Mouse (Mus musculus) embryonic facial prominence, embryonic 14.5 days (tissue): ENCODE data around the gene 9130019O22Rik. TPM values are rescaled to one million over a fixed set of nuclear protein-coding genes. Genes with fewer than 3 reads are reported as not detected.
"Not testable (repeated sequence)": the region's sequence is repeated elsewhere in the genome, so short reads cannot be mapped to it uniquely, and the experiment has no call there.

Source experiments
- ATAC-seq: fragments of 200-750 bp; cut with Nextera tagmentation; 2 replicates; pipeline ENCODE4 v1.8.0; 2017; ENCODE audit warnings: low read depth, moderate number of reproducible peaks, moderate TSS enrichment
- DNase-seq: peaks from one replicate; pipeline ENCODE4 v3.0.0-alpha.2; 2015; ENCODE audit warnings: low spot score
- H3K27ac ChIP-seq: fragments of 300-500 bp; sonication (generic); replicated peaks from 2 replicates; pipeline ENCODE4 v1.5.1; 2014; ENCODE audit warnings: low read depth, mild to moderate bottlenecking, low read length, moderate library complexity
- H3K27me3 ChIP-seq: fragments of 300-500 bp; sonication (generic); replicated peaks from 2 replicates; pipeline ENCODE4 v1.6.1; 2014; ENCODE audit warnings: low read length; ENCODE audit not compliant: control insufficient read depth, insufficient read depth
- H3K36me3 ChIP-seq: fragments of 300-500 bp; sonication (generic); 2 replicates; pipeline ENCODE4 v1.6.1; 2014; ENCODE audit warnings: low read length, mixed read lengths; ENCODE audit not compliant: control insufficient read depth, insufficient read depth
- H3K4me1 ChIP-seq: fragments of 300-500 bp; sonication (generic); 2 replicates; pipeline ENCODE4 v1.6.1; 2014; ENCODE audit warnings: antibody characterized with exemption, low read length; ENCODE audit not compliant: control insufficient read depth, insufficient read depth
- H3K4me2 ChIP-seq: fragments of 300-500 bp; sonication (generic); 2 replicates; pipeline ENCODE4 v1.6.1; 2014; ENCODE audit warnings: low read depth, mild to moderate bottlenecking, low read length, moderate library complexity, mixed read lengths
- H3K4me3 ChIP-seq: fragments of 300-500 bp; sonication (generic); 2 replicates; pipeline ENCODE4 v1.5.1; 2014; ENCODE audit warnings: low read depth, mild to moderate bottlenecking, low read length
- H3K9ac ChIP-seq: fragments of 300-500 bp; sonication (generic); 2 replicates; pipeline ENCODE4 v1.6.1; 2014; ENCODE audit warnings: low read depth, mild to moderate bottlenecking, low read length, moderate library complexity, mixed read lengths
- H3K9me3 ChIP-seq: fragments of 300-500 bp; sonication (generic); 2 replicates; pipeline ENCODE4 v1.6.1; 2016; ENCODE audit warnings: low read length; ENCODE audit not compliant: control insufficient read depth
- WGBS: fragments of 180-500 bp; shearing (Covaris S2); extraction: QIAGEN DNeasy Blood & Tissue Kit; methylation state at CpG from one replicate; pipeline ENCODE4 v1.1.7; 2014; 5-methylcytosine and 5-hydroxymethylcytosine counted together
- polyA plus RNA-seq: library from polyadenylated mRNA; unstranded; fragments of >200 nt; fragmentation: Nextera tagmentation; extraction: Ambion mirVana; gene quantifications from 2 replicates; pipeline ENCODE4 v1.2.1, GENCODE M21; 2014

Gene 9130019O22Rik
- polyA plus RNA-seq, 1 experiment from 2014 or later, result 5.9 TPM

GRCm38 (mm10) chr7:127364166-127364565, 22.8 kb downstream of the 9130019O22Rik start:
- ATAC-seq (no peak), DNase-seq (no peak)
- no peaks in the 10 kb centered on the region for H3K9me3 ChIP-seq
- no peak overlapping the region for H3K9ac ChIP-seq
- no peak overlapping the region for H3K27ac ChIP-seq
- H3K4me1 ChIP-seq, result peaks cover 5% of the 10 kb centered on the region; the same call in 1 of the 2 replicates
- H3K4me2 ChIP-seq, result peak overlapping the region; percentile 77
- WGBS, result 45% methylated on average over 4 of the region's 4 CpGs
- peaks cover 12% of the 10 kb centered on the region; the same call in 1 of the 2 replicates for H3K27me3 ChIP-seq
- H3K36me3 ChIP-seq, result no peaks in the 10 kb centered on the region
- H3K4me3 ChIP-seq, result peak overlapping the region; percentile 37

GRCm38 (mm10) chr7:127363475-127363921, 23.5 kb downstream of the 9130019O22Rik start:
- peaks cover 12% of the 10 kb centered on the region; the same call in 1 of the 2 replicates for H3K27me3 ChIP-seq
- ATAC-seq (no peak), DNase-seq (peak; percentile 27)
- no peaks in the 10 kb centered on the region for H3K36me3 ChIP-seq
- H3K9me3 ChIP-seq, result no peaks in the 10 kb centered on the region
- H3K4me2 ChIP-seq, result peak overlapping the region; percentile 77
- H3K27ac ChIP-seq, result no peak overlapping the region
- peaks cover 5% of the 10 kb centered on the region; the same call in 1 of the 2 replicates for H3K4me1 ChIP-seq
- 2% methylated on average over 24 of the region's 24 CpGs for WGBS
- peak overlapping the region; percentile 37 for H3K4me3 ChIP-seq
- peak overlapping the region; percentile 66 for H3K9ac ChIP-seq

- peak overlapping the region; percentile 35 for H3K4me2 ChIP-seq
- not testable (repeated sequence) for H3K27ac ChIP-seq, H3K9ac ChIP-seq, H3K4me1 ChIP-seq, ATAC-seq, H3K36me3 ChIP-seq, H3K9me3 ChIP-seq
- 21% methylated on average over 13 of the region's 13 CpGs for WGBS
- H3K4me3 ChIP-seq, result peak overlapping the region; percentile 21
- peaks cover 12% of the 10 kb centered on the region; the same call in 1 of the 2 replicates for H3K27me3 ChIP-seq
- peak; percentile 73 for DNase-seq
These were observed 24.5 kb downstream of the 9130019O22Rik start for GRCm38 (mm10) chr7:127362418-127362817.

- DNase-seq (no peak), ATAC-seq (no peak)
- Histone ChIP-seq H3K9ac (no peak overlapping the region), H3K9me3 (no peaks in the 10 kb centered on the region), H3K4me2 (no peak overlapping the region), H3K4me1 (peaks cover 5% of the 10 kb centered on the region; the same call in 1 of the 2 replicates), H3K27me3 (peaks cover 12% of the 10 kb centered on the region; the same call in 1 of the 2 replicates), H3K4me3 (no peak overlapping the region), H3K27ac (no peak overlapping the region), H3K36me3 (no peaks in the 10 kb centered on the region)
- WGBS, result 46% methylated on average over 7 of the region's 13 CpGs
These were observed 25.5 kb downstream of the 9130019O22Rik start for GRCm38 (mm10) chr7:127361449-127361848.

- Histone ChIP-seq H3K4me3 (no peak overlapping the region), H3K36me3 (no peaks in the 10 kb centered on the region), H3K4me1 (peaks cover 5% of the 10 kb centered on the region; the same call in 1 of the 2 replicates), H3K4me2 (no peak overlapping the region), H3K9me3 (no peaks in the 10 kb centered on the region), H3K27ac (no peak overlapping the region), H3K27me3 (peaks cover 12% of the 10 kb centered on the region; the same call in 1 of the 2 replicates), H3K9ac (no peak overlapping the region)
- ATAC-seq, result no peak
- DNase-seq, result no peak
- 83% methylated on average over 4 of the region's 4 CpGs for WGBS
These were observed 26.7 kb downstream of the 9130019O22Rik start for GRCm38 (mm10) chr7:127360265-127360664.

GRCm38 (mm10) chr7:127358472-127358871, 28.5 kb downstream of the 9130019O22Rik start:
- H3K36me3 ChIP-seq, result no peaks in the 10 kb centered on the region
- no peak overlapping the region for H3K27ac ChIP-seq
- 66% methylated on average over 4 of the region's 4 CpGs for WGBS
- no peak overlapping the region for H3K9ac ChIP-seq
- H3K4me1 ChIP-seq, result peaks cover 3% of the 10 kb centered on the region; the same call in 1 of the 2 replicates
- DNase-seq (no peak), ATAC-seq (no peak)
- H3K27me3 ChIP-seq, result peaks cover 10% of the 10 kb centered on the region; the same call in 1 of the 2 replicates
- no peak overlapping the region for H3K4me3 ChIP-seq
- no peak overlapping the region for H3K4me2 ChIP-seq
- 0 out of 2 replicates have a peak, but pooled peaks cover 2% of the 10 kb centered on the region for H3K9me3 ChIP-seq

- 54% methylated on average over 2 of the region's 2 CpGs for WGBS
- Histone ChIP-seq H3K4me1 (no peaks in the 10 kb centered on the region), H3K4me3 (no peak overlapping the region), H3K36me3 (no peaks in the 10 kb centered on the region), H3K27me3 (peaks cover 6% of the 10 kb centered on the region; the same call in 1 of the 2 replicates), H3K27ac (no peak overlapping the region), H3K4me2 (no peak overlapping the region), H3K9ac (no peak overlapping the region), H3K9me3 (0 out of 2 replicates have a peak, but pooled peaks cover 6% of the 10 kb centered on the region)
- DNase-seq (no peak), ATAC-seq (no peak)
These were observed 29.1 kb downstream of the 9130019O22Rik start for GRCm38 (mm10) chr7:127357871-127358270.

- no peaks in the 10 kb centered on the region for H3K36me3 ChIP-seq
- no peak overlapping the region for H3K9ac ChIP-seq
- H3K4me1 ChIP-seq, result no peaks in the 10 kb centered on the region
- H3K9me3 ChIP-seq, result 0 out of 2 replicates have a peak, but pooled peaks cover 6% of the 10 kb centered on the region
- ATAC-seq, result no peak
- 59% methylated on average over 3 of the region's 3 CpGs for WGBS
- no peak overlapping the region for H3K27ac ChIP-seq
- H3K4me3 ChIP-seq, result no peak overlapping the region
- no peak for DNase-seq
- no peak overlapping the region for H3K4me2 ChIP-seq
- H3K27me3 ChIP-seq, result no peaks in the 10 kb centered on the region; the same call in 1 of the 2 replicates
These were observed 31.2 kb downstream of the 9130019O22Rik start for GRCm38 (mm10) chr7:127355796-127356195.
